Mouse (Mus musculus) erythroid progenitor cell, adult 5-6 weeks (primary cell): ENCODE results near the gene Gm20765. TPM values are rescaled to one million over a fixed set of nuclear protein-coding genes. Genes with fewer than 3 reads are reported as not detected.
"Not testable (repeated sequence)": the region's sequence is repeated elsewhere in the genome, so short reads cannot be mapped to it uniquely, and the experiment has no call there.

Source experiments
- ATAC-seq: replicated peaks from 2 replicates; pipeline ENCODE4 v1.8.0; 2016; ENCODE audit warnings: moderate number of reproducible peaks, mild to moderate bottlenecking, moderate TSS enrichment, inconsistent platforms; ENCODE audit not compliant: poor library complexity, low FRiP score, severe bottlenecking
- total RNA-seq, 2 experiments: library from RNA; stranded (forward) in 1 of 2; stranded (reverse) in 1 of 2; fragments of 150-400 nt in 1 of 2; fragments of 186-747, 209-891 nt in 1 of 2; gene quantifications; 2 replicates each; pipeline versions ENCODE4 v1.2.3 to v1.2.4; 2015 to 2017; ENCODE audit warnings: low replicate concordance in 2 of 2

Gm20765 gene
- total RNA-seq (2015; ENCODE audit: low replicate concordance) (not detected in 2 replicates), total RNA-seq (2017; ENCODE audit: low replicate concordance) (not detected in 2 replicates)

DNA sequence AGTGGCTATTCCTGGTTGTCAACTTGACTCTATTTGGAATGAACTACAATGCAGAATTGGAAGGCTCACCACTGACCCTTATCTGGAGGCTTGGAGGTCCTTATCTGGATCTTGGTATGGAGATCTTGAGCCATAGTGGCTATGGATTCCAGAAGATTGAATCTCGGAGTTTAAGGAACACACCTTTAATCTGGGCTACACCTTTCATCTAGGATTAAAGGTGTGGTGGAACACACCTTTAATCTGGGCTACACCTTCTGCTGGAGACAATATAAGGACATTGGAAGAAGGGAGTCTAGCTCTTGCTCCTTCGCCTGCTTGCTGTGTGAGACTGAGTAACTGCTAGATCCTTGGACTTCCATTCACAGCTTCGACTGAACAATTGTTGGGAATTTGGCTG lies at the start of gene Gm20765:
TSS of gene Gm20765 (plus strand) at position 301 of the 400 bp plus-strand sequence.
- ATAC-seq: not testable (repeated sequence)

DNA sequence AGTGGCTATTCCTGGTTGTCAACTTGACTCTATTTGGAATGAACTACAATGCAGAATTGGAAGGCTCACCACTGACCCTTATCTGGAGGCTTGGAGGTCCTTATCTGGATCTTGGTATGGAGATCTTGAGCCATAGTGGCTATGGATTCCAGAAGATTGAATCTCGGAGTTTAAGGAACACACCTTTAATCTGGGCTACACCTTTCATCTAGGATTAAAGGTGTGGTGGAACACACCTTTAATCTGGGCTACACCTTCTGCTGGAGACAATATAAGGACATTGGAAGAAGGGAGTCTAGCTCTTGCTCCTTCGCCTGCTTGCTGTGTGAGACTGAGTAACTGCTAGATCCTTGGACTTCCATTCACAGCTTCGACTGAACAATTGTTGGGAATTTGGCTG lies 42.6 kb upstream of the Gm20765 start, which contains the start of gene Gm21293:
TSS of gene Gm21293 (plus strand) at position 301 of the 400 bp plus-strand sequence.
- not testable (repeated sequence) for ATAC-seq

DNA sequence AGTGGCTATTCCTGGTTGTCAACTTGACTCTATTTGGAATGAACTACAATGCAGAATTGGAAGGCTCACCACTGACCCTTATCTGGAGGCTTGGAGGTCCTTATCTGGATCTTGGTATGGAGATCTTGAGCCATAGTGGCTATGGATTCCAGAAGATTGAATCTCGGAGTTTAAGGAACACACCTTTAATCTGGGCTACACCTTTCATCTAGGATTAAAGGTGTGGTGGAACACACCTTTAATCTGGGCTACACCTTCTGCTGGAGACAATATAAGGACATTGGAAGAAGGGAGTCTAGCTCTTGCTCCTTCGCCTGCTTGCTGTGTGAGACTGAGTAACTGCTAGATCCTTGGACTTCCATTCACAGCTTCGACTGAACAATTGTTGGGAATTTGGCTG lies 34.1 kb upstream of the Gm20765 start, which contains the start of gene Gm6763:
TSS of gene Gm6763 (plus strand) at position 301 of the 400 bp plus-strand sequence.
- not testable (repeated sequence) for ATAC-seq

DNA sequence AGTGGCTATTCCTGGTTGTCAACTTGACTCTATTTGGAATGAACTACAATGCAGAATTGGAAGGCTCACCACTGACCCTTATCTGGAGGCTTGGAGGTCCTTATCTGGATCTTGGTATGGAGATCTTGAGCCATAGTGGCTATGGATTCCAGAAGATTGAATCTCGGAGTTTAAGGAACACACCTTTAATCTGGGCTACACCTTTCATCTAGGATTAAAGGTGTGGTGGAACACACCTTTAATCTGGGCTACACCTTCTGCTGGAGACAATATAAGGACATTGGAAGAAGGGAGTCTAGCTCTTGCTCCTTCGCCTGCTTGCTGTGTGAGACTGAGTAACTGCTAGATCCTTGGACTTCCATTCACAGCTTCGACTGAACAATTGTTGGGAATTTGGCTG lies 25.6 kb upstream of the Gm20765 start, which contains the start of gene Gm8764:
TSS of gene Gm8764 (plus strand) at position 301 of the 400 bp plus-strand sequence.
- not testable (repeated sequence) for ATAC-seq

DNA sequence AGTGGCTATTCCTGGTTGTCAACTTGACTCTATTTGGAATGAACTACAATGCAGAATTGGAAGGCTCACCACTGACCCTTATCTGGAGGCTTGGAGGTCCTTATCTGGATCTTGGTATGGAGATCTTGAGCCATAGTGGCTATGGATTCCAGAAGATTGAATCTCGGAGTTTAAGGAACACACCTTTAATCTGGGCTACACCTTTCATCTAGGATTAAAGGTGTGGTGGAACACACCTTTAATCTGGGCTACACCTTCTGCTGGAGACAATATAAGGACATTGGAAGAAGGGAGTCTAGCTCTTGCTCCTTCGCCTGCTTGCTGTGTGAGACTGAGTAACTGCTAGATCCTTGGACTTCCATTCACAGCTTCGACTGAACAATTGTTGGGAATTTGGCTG lies 17.1 kb upstream of the Gm20765 start, which contains the start of gene Gm21304:
TSS of gene Gm21304 (plus strand) at position 301 of the 400 bp plus-strand sequence.
- ATAC-seq: not testable (repeated sequence)

DNA sequence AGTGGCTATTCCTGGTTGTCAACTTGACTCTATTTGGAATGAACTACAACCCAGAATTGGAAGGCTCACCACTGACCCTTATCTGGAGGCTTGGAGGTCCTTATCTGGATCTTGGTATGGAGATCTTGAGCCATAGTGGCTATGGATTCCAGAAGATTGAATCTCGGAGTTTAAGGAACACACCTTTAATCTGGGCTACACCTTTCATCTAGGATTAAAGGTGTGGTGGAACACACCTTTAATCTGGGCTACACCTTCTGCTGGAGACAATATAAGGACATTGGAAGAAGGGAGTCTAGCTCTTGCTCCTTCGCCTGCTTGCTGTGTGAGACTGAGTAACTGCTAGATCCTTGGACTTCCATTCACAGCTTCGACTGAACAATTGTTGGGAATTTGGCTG lies 8.6 kb upstream of the Gm20765 start, which contains the start of gene Gm21312:
TSS of gene Gm21312 (plus strand) at position 301 of the 400 bp plus-strand sequence.
- ATAC-seq: not testable (repeated sequence)

DNA sequence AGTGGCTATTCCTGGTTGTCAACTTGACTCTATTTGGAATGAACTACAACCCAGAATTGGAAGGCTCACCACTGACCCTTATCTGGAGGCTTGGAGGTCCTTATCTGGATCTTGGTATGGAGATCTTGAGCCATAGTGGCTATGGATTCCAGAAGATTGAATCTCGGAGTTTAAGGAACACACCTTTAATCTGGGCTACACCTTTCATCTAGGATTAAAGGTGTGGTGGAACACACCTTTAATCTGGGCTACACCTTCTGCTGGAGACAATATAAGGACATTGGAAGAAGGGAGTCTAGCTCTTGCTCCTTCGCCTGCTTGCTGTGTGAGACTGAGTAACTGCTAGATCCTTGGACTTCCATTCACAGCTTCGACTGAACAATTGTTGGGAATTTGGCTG lies 8.4 kb downstream of the Gm20765 start, which contains the start of gene Gm4340:
TSS of gene Gm4340 (plus strand) at position 301 of the 400 bp plus-strand sequence.
- not testable (repeated sequence) for ATAC-seq

DNA sequence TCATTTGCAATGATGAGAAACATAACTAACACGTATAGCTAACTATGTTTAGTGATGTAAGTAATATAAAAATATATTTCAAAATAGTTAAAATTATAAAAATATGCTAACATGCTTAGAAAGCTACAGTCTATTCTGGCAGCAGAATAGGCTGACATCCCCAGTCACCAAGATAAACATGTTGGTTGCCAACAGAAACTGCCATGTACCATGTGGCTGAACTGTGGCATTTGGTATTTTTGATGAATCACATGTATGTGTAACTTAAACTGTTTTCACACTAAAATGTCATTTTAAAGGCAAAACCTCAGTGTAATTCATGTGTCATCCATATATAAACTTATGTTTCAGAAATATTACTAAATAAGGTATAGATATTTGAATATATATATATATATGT lies 24.3 kb downstream of the Gm20765 start:
- ATAC-seq: no peak

DNA sequence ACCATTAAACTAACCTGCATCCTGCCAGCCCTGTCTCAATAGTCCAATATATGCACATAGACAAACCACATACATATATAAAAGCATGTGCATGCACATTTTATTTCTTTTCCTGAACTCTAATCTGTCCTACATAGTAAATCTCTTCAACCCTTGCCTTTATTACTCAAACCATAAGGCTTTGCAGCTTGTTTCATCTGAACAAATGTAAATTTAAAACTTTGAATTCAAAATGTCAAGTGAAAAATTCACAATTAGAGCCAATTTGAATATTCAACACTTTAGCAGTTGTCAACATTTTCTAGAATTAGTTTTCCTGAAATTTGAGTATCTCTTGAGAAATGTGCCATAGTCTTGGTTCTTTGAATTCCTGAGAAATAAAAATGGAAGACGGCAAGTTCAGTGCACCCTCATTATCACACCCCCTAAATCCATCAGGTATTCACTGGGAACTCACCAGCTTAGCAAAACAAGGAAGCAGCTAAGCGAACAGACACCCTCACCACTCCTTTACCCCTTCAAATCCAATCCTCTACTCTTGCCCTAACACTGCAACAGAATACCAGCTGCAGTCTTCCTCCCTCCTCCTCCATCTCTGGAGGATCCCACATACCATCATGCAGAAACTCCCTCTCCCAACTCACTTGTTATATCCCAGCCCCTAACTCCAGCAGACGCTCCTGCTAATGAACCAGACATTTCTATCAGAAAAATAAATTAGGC lies 25.1 kb downstream of the Gm20765 start:
- no peak for ATAC-seq

DNA sequence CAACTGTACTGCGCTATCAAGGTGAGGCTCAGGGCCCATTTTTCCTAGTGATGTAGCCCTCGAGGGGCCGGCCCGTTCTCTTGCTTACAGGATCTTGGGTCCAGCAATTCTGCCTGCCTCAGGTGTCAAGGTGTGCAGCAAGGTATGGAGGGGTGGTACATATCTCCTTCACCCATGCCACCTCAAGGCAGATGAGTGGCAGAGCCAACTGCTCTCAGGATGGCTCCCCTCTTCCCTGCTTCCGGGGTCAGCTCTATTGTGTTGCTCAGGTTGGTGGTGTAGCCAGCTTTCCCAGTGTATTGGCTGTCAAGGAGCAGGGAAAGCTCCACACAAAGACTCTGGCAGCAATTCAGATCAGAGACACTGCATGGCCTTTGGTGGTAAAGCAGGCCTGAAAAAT lies 29.2 kb downstream of the Gm20765 start:
- ATAC-seq: no peak; the same call in 1 of the 2 replicates

DNA sequence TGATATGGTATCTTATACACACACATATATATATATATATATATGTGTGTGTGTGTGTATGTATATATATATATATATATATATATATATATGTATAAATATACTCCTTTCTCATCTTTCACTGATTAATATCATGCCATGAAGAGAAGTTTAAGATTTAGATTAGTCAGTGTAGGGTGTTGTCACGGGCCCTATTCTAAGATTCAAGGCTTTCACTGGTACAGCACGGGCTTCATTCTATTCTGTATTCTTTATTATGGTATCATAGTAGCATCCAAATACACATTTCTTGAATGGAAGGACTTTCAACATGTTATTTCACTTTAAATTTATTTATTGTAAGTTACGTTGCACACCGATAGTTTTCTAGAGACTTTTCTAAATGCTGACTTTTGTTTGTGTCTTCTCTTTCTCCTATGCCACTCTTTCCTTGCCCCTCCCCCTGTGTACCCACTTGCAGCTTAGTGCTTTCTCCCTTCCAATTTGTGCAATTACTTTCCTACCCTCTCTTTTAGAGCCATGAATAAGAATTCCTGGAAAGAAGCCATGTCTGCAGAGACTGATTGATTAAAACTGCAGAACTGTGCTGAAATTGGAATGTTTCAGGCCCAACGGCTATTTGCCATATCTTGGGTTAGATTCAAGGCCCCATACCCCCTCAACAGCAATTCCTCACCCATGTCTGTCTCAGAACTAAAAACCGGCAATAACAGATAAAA lies 35.1 kb downstream of the Gm20765 start:
- ATAC-seq: no peak

Other genes starting within 250 kb of the Gm20765 start
- gene Gm21293, start 42.5 kb upstream of the Gm20765 start, total RNA-seq (2015; ENCODE audit: low replicate concordance): not detected in 2 replicates
- not detected in 2 replicates for gene Gm21293, start 42.5 kb upstream of the Gm20765 start, total RNA-seq (2017; ENCODE audit: low replicate concordance)
- gene Gm6763, start 34.0 kb upstream of the Gm20765 start, total RNA-seq (2015; ENCODE audit: low replicate concordance): not detected in 2 replicates
- not detected in 2 replicates for gene Gm6763, start 34.0 kb upstream of the Gm20765 start, total RNA-seq (2017; ENCODE audit: low replicate concordance)
- not detected in 2 replicates for gene Gm8764, start 25.5 kb upstream of the Gm20765 start, total RNA-seq (2015; ENCODE audit: low replicate concordance)
- gene Gm8764, start 25.5 kb upstream of the Gm20765 start, total RNA-seq (2017; ENCODE audit: low replicate concordance): not detected in 2 replicates
- not detected in 2 replicates for gene Gm21304, start 17.0 kb upstream of the Gm20765 start, total RNA-seq (2015; ENCODE audit: low replicate concordance)
- gene Gm21304, start 17.0 kb upstream of the Gm20765 start, total RNA-seq (2017; ENCODE audit: low replicate concordance): not detected in 2 replicates
- not detected in 2 replicates for gene Gm21312, start 8.5 kb upstream of the Gm20765 start, total RNA-seq (2015; ENCODE audit: low replicate concordance)
- gene Gm21312, start 8.5 kb upstream of the Gm20765 start, total RNA-seq (2017; ENCODE audit: low replicate concordance): not detected in 2 replicates
- gene Gm4340, start 8.5 kb downstream of the Gm20765 start, total RNA-seq (2015; ENCODE audit: low replicate concordance): not detected in 2 replicates
- gene Gm4340, start 8.5 kb downstream of the Gm20765 start, total RNA-seq (2017; ENCODE audit: low replicate concordance): not detected in 2 replicates